In genomic region chr4:98717735-98718546, GRCm38 (mm10) we compare ENCODE assay signal across 24 mouse cellular contexts. TPM values are rescaled to one million over a fixed set of nuclear protein-coding genes. Genes with fewer than 3 reads are reported as not detected.
DNase-seq lines count a peak whose midpoint lies in the region; ATAC-seq lines count a peak whose summit lies in the region.
"Had no signal": no experiment of that assay in that cellular context is flagged by ENCODE, and none has a peak within 500 bp of the region (broad histone marks: within the 10 kb centered on the region; RNA-seq: fewer than 3 reads in every experiment).

No protein-coding gene starts in this region.

- no peak for DNase-seq in frontal cortex, postnatal 10 days (ENCODE audit: low spot score in 2 of 2)
- DNase-seq in retina, postnatal 1 day, result peak; percentile 67
- DNase-seq in retina, embryonic 14.5 days (ENCODE audit: low spot score), result no peak
- DNase-seq in layer of hippocampus, adult 9-10 months (ENCODE audit: low spot score), result no peak
- DNase-seq in layer of hippocampus, postnatal 25 days (ENCODE audit: extremely low spot score in 1 of 2, low spot score in 1 of 2), result no peak
- DNase-seq: B cell, adult 2 months; cerebellum, adult 8-10 months; gastrocnemius, postnatal 36 days; kidney, adult 11 months; layer of hippocampus, postnatal 36 days; liver; lung, postnatal 10 days; thymus, adult 2 months had no signal

- no peaks in the 10 kb centered on the region for H3K9me3 ChIP-seq in midbrain, embryonic 15.5 days
- H3K9me3 ChIP-seq: neural tube, embryonic 12.5 days had no signal

- peak overlapping the region; percentile 43; the same call in 1 of the 2 replicates for H3K27ac ChIP-seq in midbrain, embryonic 15.5 days
- H3K27ac ChIP-seq: neural tube, embryonic 12.5 days had no signal

- no peak overlapping the region for H3K9ac ChIP-seq in midbrain, embryonic 15.5 days
- H3K9ac ChIP-seq: neural tube, embryonic 12.5 days had no signal

- peak; percentile 41; the same call in 1 of the 2 replicates for ATAC-seq in frontal cortex, adult (ENCODE audit: low TSS enrichment)
- peak; percentile 78 for ATAC-seq in midbrain, embryonic 15.5 days (replicated peaks)

- no peak overlapping the region for H3K4me2 ChIP-seq in midbrain, embryonic 15.5 days
- H3K4me2 ChIP-seq: neural tube, embryonic 12.5 days had no signal

- H3K4me1 ChIP-seq in midbrain, embryonic 15.5 days, result no peaks in the 10 kb centered on the region
- H3K4me1 ChIP-seq: neural tube, embryonic 12.5 days had no signal

- no peaks in the 10 kb centered on the region for H3K36me3 ChIP-seq in midbrain, embryonic 15.5 days (replicated peaks)
- H3K36me3 ChIP-seq: neural tube, embryonic 12.5 days had no signal

- no peaks in the 10 kb centered on the region for H3K27me3 ChIP-seq in midbrain, embryonic 15.5 days (replicated peaks)
- H3K27me3 ChIP-seq: neural tube, embryonic 12.5 days had no signal

- H3K4me3 ChIP-seq in midbrain, embryonic 15.5 days, result no peak overlapping the region
- H3K4me3 ChIP-seq: erythroblast, embryonic 14.5 days; neural tube, embryonic 12.5 days had no signal

- WGBS in midbrain, embryonic 15.5 days, result 65% methylated on average over 17 of the region's 17 CpGs

RNA-seq across cellular contexts. Expression of gene L1td1, which starts 8.6 kb away (rescaled TPM):
- polyA plus RNA-seq in midbrain, embryonic 15.5 days (2015; fragmentation: Nextera tagmentation; extraction: Ambion mirVana), result 0.05 TPM in 1 of 2 replicates, not detected in the other
- not detected for total RNA-seq in layer of hippocampus, postnatal 25 days (2021)
- total RNA-seq: adrenal gland, adult 18-20 months; adrenal gland, postnatal 4 days; gastrocnemius, postnatal 36 days; layer of hippocampus, postnatal 36 days; left cerebral cortex, postnatal 36 days; megakaryocyte progenitor cell, adult 5-6 weeks; monocyte, adult 5-6 weeks had no signal
- polyA plus RNA-seq: erythroblast, embryonic 14.5 days; heart, embryonic 16.5 days; liver, embryonic 16.5 days; neural tube, embryonic 12.5 days; thymus, adult 2 months had no signal
